Mouse (Mus musculus) bone marrow, adult 2 months (tissue): ENCODE measurements around the gene Klhl32. TPM values are rescaled to one million over a fixed set of nuclear protein-coding genes. Genes with fewer than 3 reads are reported as not detected.

ENCODE experiments used
- H3K27ac ChIP-seq: fragments of 200-500 bp; 2 replicates; pipeline ENCODE4 v1.5.1; 2012; ENCODE audit warnings: low read depth, mild to moderate bottlenecking, control low read depth, inconsistent platforms, low read length; ENCODE audit not compliant: control insufficient read depth, poor library complexity, insufficient read depth
- H3K4me1 ChIP-seq: fragments of 200-500 bp; 2 replicates; pipeline ENCODE4 v1.6.1; 2011; ENCODE audit warnings: low read length; ENCODE audit not compliant: control insufficient read depth, insufficient read depth
- H3K4me3 ChIP-seq: fragments of 200-500 bp; replicated peaks from 2 replicates; pipeline ENCODE3; 2011; ENCODE audit warnings: mild to moderate bottlenecking, low read depth, low read length, control low read depth; ENCODE audit not compliant: control insufficient read depth
- CTCF ChIP-seq: fragments of 200-500 bp; IDR thresholded peaks from 2 replicates; pipeline ENCODE4 v1.5.1; 2011; ENCODE audit warnings: low read length, control low read depth; ENCODE audit not compliant: control insufficient read depth, insufficient read depth
- POLR2A ChIP-seq: fragments of 200-500 bp; IDR thresholded peaks from 2 replicates; pipeline ENCODE4 v1.6.1; 2011; ENCODE audit warnings: low read depth, mild to moderate bottlenecking, control low read depth, low read length, borderline replicate concordance; ENCODE audit not compliant: control insufficient read depth
- WGBS: fragments of 180-500 bp; shearing (Covaris S2); methylation state at CpG from one replicate; pipeline ENCODE4 v1.1.7; 2018; 5-methylcytosine and 5-hydroxymethylcytosine counted together
- polyA plus RNA-seq: library from polyadenylated mRNA; stranded (reverse); fragments of >200 nt; gene quantifications from 2 replicates; pipeline ENCODE4 v1.2.4, GENCODE M21; 2011; ENCODE audit warnings: low replicate concordance; ENCODE audit not compliant: missing spikeins, insufficient read depth, insufficient read length

Klhl32 gene
- polyA plus RNA-seq, 1 experiment = 0.42 TPM

DNA sequence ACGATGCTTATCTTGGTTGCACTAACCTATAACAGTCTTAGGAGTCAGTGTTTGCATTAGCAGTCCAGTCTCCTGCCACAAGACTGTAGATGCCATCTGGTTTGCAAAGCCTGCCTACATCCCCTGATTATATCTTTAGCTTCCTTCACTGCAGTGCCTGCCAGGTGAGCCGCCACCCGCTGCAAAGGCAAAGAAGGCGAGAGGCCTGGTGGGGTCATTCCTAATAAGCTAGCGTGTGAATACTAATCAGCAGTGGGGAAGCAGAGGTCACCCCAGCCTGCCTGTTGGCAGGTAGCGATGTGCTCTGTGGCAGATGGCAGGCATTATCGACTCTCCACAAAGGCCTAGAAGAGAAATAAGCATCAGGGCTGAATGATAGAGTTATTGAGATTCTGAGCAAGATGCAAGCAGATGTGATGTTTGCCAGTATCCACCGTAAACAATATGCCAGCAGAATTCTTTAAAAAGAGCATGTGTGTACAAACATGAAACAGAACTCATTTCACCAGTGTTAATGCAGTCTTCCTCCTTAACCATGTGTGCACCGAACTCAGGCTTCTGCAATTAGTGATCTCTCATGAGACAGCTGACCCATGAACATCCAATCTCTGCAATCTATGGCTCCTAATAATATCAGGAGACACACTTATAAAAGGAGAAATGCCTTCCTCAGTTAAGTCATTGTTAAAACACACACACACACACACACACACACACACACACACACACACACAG is 219.6 kb downstream of the Klhl32 start:
- Histone ChIP-seq H3K4me1 (no peaks in the 10 kb centered on the region), H3K27ac (no peak overlapping the region), H3K4me3 (no peak overlapping the region)
- no peak for TF ChIP-seq POLR2A
- no peak for TF ChIP-seq CTCF
- WGBS = 85% methylated on average over 9 of the region's 9 CpGs

DNA sequence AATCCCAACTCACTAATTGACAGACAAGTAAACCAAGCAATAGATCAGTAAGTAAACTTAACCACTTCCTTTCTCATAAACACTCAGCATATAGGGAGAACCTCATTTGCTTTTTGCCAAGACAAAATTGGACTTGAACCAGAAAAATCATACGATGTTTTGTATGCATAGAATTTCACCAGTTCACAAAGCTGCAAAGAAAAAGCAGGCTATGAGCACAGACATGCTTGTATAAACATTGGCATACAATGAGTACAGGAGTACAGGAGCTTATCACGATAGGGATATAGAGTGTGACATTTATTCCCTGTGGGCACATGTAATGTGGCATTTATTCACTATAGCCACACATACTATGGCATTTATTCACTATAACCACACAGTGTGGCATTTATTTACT is 220.5 kb downstream of the Klhl32 start:
- TF ChIP-seq POLR2A = no peak
- TF ChIP-seq CTCF = no peak

DNA sequence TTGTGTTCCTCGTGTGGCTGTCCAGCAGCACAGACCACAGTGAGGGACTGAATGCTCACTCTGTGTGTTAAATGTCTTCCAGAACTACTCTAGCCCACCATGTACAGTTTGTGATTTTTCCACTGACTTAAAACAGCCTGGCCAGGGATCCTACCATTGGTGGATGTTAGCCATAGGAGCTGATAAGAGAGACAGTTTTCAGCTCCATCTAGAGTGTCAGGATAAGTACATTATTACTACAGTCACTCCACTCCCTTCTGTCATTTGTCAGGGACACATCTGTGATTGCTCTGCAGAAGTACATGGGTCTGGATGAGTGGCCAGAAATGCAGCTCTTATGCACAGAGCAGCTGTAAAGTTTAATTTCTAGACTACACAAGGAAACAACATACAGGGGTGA is 223.1 kb downstream of the Klhl32 start:
- H3K27ac ChIP-seq = no peak overlapping the region
- TF ChIP-seq POLR2A (no peak), CTCF (no peak)
- no peak overlapping the region for H3K4me3 ChIP-seq
- WGBS = 69% methylated on average over 1 of the region's 1 CpGs
- no peaks in the 10 kb centered on the region for H3K4me1 ChIP-seq

More for the DNA sequence above, 220.5 kb downstream of the Klhl32 start:
- Histone ChIP-seq H3K4me1 (no peaks in the 10 kb centered on the region), H3K27ac (no peak overlapping the region), H3K4me3 (no peak overlapping the region)
- 73% methylated on average over 2 of the region's 2 CpGs for WGBS

DNA sequence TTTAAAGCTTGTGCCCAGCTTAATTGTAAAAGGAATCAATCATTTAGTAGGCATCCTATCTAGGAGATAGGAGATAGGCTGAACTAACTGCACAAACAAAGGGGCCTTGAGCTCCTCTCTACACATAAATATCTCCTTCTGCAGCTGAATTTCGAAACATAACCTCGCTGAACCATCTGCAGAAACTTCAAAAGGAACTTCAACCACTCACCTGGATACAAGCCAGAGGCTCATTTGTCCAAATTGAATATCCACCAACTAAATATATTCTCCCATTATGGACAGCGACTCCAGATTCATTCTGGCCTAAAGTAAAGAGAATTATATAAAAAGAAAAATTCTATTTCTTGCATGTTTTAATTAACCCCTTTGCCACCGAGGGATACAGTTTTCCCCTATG is 224.2 kb downstream of the Klhl32 start:
- TF ChIP-seq CTCF (no peak), POLR2A (no peak)
- H3K27ac ChIP-seq = no peak overlapping the region
- WGBS = 46% methylated on average over 4 of the region's 4 CpGs
- H3K4me3 ChIP-seq = no peak overlapping the region
- H3K4me1 ChIP-seq = no peaks in the 10 kb centered on the region

DNA sequence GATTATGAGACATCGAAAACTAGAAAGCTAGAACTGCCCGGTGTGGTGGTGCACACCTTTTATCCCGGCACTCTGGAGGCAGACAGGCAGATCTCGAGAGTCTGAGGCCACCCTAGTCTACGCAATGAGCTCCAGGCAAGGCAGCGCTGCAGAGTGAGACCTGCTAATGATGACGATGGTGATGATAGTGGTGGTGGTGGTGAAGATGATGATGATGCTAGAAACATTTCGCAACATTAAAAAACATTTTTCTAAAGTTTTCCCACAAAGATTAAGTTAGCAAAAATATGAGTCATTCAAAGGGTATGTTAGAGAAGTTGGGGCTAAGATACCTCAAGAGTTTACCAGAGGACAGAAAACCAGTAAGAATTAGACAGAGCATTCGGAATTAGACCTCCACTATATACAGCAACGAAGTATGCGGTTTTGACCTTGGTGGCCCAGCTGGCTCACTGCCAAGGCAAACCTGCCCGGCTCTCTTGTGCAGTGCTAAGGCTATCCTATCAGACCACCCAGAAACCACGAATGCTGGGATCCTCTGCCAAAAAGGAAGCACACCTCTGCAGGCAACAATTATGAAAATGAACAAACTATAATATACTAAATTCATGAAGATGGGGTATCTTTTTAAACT is 224.9 kb downstream of the Klhl32 start:
- H3K27ac ChIP-seq = no peak overlapping the region
- no peak for TF ChIP-seq CTCF
- TF ChIP-seq POLR2A = no peak
- H3K4me3 ChIP-seq = no peak overlapping the region
- WGBS = 54% methylated on average over 13 of the region's 13 CpGs
- no peaks in the 10 kb centered on the region for H3K4me1 ChIP-seq

DNA sequence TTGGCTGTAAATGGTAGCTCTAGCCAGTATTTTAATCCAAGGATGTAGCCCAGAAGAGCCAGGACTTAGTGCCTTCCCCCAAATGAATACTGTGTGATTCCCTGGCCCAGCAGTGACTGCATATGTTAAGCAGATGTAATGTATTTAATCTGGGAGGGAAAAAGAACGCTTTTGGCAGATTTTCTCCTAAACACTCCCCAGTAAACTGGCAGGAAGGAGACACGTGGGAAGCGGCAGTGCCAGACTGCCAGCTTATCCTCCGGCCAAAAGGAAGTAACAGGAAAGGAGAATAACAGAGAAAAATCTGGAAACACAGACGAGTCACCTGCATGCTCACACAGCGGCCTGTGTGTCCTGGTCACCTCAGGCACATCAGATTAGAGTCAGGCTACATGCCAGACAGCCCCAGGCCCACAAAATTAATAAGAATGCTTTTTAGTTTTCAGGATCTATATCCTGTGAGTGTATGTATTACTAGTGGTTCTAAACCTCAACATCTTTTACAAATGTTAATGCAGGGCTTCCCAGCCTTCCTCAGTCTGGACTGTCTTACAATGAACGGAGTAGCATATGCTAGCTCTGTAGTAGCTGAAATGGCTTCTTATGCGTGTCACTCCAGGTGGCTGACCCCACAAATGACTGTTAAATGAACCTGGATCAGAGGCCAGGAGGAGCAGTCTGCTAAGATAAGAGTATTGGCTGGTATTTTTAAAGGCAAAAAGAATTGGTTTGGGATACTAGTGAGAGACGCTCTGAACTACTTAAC is 229.3 kb downstream of the Klhl32 start:
- H3K4me1 ChIP-seq = no peaks in the 10 kb centered on the region
- TF ChIP-seq CTCF (no peak), POLR2A (no peak)
- 85% methylated on average over 9 of the region's 9 CpGs for WGBS
- no peak overlapping the region for H3K27ac ChIP-seq
- no peak overlapping the region for H3K4me3 ChIP-seq

DNA sequence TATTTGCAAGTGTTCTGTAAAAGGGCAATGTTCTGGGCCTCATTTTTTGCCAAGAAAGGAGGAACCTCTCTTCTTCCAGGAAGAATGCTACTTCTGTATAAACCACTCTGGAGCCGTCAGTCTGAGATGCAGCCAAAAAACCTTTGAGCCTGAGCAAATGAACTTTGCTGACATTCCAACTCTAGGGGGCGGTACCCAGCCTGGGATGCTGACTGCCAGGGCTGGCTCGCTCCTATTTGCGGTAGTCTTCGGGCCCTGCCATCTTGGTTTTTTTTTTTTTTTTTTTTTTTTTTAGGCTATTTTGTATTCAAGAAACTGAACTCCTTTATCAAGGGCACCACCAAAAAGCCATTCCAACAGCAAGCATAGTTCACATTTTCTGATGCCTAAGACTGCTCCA is 230.5 kb downstream of the Klhl32 start:
- Histone ChIP-seq H3K4me3 (no peak overlapping the region), H3K4me1 (no peaks in the 10 kb centered on the region), H3K27ac (no peak overlapping the region)
- 84% methylated on average over 5 of the region's 5 CpGs for WGBS
- TF ChIP-seq CTCF = no peak
- TF ChIP-seq POLR2A = no peak

DNA sequence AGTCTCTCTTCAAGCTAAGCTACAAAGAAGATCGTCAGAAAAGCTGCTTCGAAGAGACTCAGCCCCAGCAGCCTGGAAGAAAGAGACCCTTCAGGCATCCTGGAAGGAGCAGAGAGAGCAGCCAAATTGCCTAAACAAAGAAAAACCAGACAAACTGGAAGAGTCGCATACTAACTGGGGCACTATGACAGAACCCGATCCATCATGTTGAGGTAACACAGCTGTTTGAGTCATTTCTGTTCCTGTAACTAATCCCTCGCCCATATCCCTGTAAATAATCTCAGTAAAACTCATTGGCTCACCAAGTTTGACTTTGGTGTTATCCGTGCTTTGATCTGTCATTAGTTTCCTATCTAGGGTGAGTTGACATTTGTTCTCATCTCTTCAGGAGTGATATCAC is 230.9 kb downstream of the Klhl32 start:
- Histone ChIP-seq H3K27ac (no peak overlapping the region), H3K4me3 (no peak overlapping the region), H3K4me1 (no peaks in the 10 kb centered on the region)
- TF ChIP-seq POLR2A (no peak), CTCF (no peak)
- 68% methylated on average over 6 of the region's 6 CpGs for WGBS
